In the genomic region with DNA sequence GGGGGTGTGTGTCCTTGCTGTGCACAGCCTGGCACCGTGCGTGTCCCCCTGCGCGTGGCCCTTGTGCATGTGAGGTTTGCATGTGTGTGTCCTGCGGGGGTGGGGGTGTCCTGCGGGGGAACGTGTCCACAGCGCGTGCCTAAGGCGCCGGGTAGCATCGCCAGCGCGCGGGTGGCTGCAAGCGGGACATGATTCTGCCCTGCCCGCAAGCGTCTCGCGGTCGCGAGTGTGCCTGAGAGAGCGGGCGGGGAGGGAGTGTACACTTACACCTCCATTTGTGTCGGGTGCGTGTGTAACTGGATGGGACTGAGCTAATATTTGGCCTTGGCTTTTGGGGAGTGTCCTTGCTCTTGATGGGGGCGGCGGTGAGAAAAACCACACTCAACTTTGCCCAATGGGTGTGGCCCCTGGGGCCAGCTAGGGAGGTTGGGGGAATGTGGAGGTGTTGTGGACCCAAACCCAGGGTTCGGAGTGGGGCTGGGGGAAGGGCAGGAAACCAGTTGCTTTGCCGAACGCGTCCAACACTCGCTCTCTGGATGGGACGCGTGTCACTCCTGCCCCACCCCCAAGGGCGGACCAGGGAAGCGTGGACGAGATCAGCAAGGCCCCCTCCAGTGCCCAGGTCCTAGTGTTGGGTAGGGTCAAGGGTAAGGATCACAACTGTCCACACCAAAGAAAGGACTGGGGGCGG, we compare ENCODE assay signal across 7 mouse cellular contexts. TPM values are rescaled to one million over a fixed set of nuclear protein-coding genes. Genes with fewer than 3 reads are reported as not detected.
DNase-seq lines count a peak whose midpoint lies in the region; ATAC-seq and TF ChIP-seq lines count a peak whose summit lies in the region.

No protein-coding gene starts in this region.

- DNase-seq in R1 (ENCODE audit: low read depth, low spot score), result peak; percentile 69
- DNase-seq in adrenal gland, postnatal 25 days, result peak; percentile 70
- DNase-seq in left cerebral cortex, postnatal 36 days (ENCODE audit: low spot score in 2 of 2), result peak; percentile 33 to 52

- no peaks in the 10 kb centered on the region for H3K36me3 ChIP-seq in heart, embryonic 14.5 days (ENCODE audit: control insufficient read depth, insufficient read depth, low read length)
- no peaks in the 10 kb centered on the region for H3K36me3 ChIP-seq in midbrain, embryonic 12.5 days
- no peaks in the 10 kb centered on the region for H3K36me3 ChIP-seq in stomach, embryonic 16.5 days (ENCODE audit: control insufficient read depth, insufficient read depth, low read length)

- peak overlapping the region; percentile 20; the same call in 1 of the 2 replicates for H3K27ac ChIP-seq in embryonic fibroblast, embryonic 13.5 days (ENCODE audit: insufficient read depth, low read length)
- H3K27ac ChIP-seq in heart, embryonic 14.5 days (replicated peaks in 1 of 2; ENCODE audit: control insufficient read depth in 1 of 2, insufficient read depth in 1 of 2, low read depth in 2 of 2, low read length in 2 of 2), result peak overlapping the region; percentile 0 to 51; a peak in 2 of 4 replicates
- H3K27ac ChIP-seq in midbrain, embryonic 12.5 days (replicated peaks), result peak overlapping the region; percentile 90
- peak overlapping the region; percentile 96 for H3K27ac ChIP-seq in stomach, embryonic 16.5 days (ENCODE audit: low read length)

- H3K9ac ChIP-seq in heart, embryonic 14.5 days (ENCODE audit: low read length), result peak overlapping the region; percentile 86
- H3K9ac ChIP-seq in midbrain, embryonic 12.5 days (replicated peaks), result peak overlapping the region; percentile 95
- peak overlapping the region; percentile 91 for H3K9ac ChIP-seq in stomach, embryonic 16.5 days (ENCODE audit: low read length)

- WGBS in heart, embryonic 14.5 days, result under 1% methylated on average over 39 of the region's 39 CpGs
- WGBS in midbrain, embryonic 12.5 days, result 1% methylated on average over 39 of the region's 39 CpGs
- under 1% methylated on average over 36 of the region's 39 CpGs for WGBS in stomach, embryonic 16.5 days

- peak; percentile 20; the same call in 1 of the 2 replicates for ATAC-seq in heart, embryonic 14.5 days (ENCODE audit: insufficient number of reproducible peaks, insufficient read depth, low FRiP score, low read depth)
- peak; percentile 77 for ATAC-seq in midbrain, embryonic 12.5 days (ENCODE audit: low FRiP score, low read depth)
- peak; percentile 77 for ATAC-seq in stomach, embryonic 16.5 days (ENCODE audit: insufficient read depth, low FRiP score)

- H3K4me1 ChIP-seq in embryonic fibroblast, embryonic 13.5 days (ENCODE audit: control insufficient read depth, insufficient read depth, low read length), result no peaks in the 10 kb centered on the region
- peaks cover 0 to 12% of the 10 kb centered on the region in 2 experiments; a peak in 3 of 4 replicates for H3K4me1 ChIP-seq in heart, embryonic 14.5 days (ENCODE audit: control insufficient read depth in 2 of 2, insufficient read depth in 2 of 2, low read length in 2 of 2)
- H3K4me1 ChIP-seq in midbrain, embryonic 12.5 days, result peaks cover 25% of the 10 kb centered on the region
- H3K4me1 ChIP-seq in stomach, embryonic 16.5 days (ENCODE audit: control insufficient read depth, insufficient read depth, low read length), result peaks cover 20% of the 10 kb centered on the region

- H3K4me3 ChIP-seq in embryonic fibroblast, embryonic 13.5 days (ENCODE audit: insufficient read depth, low read length), result peak overlapping the region; percentile 60
- H3K4me3 ChIP-seq in heart, embryonic 14.5 days (ENCODE audit: control insufficient read depth in 1 of 2, insufficient read depth in 1 of 2, low read depth in 1 of 2, low read length in 2 of 2), result peak overlapping the region; percentile 58 to 88
- H3K4me3 ChIP-seq in midbrain, embryonic 12.5 days, result peak overlapping the region; percentile 83
- H3K4me3 ChIP-seq in stomach, embryonic 16.5 days (replicated peaks; ENCODE audit: low read length), result peak overlapping the region; percentile 82

- H3K27me3 ChIP-seq in heart, embryonic 14.5 days (ENCODE audit: control insufficient read depth, insufficient read depth, low read length), result no peaks in the 10 kb centered on the region
- H3K27me3 ChIP-seq in midbrain, embryonic 12.5 days, result peaks cover 5% of the 10 kb centered on the region; the same call in 1 of the 2 replicates
- H3K27me3 ChIP-seq in stomach, embryonic 16.5 days (ENCODE audit: control insufficient read depth, insufficient read depth, low read length), result no peaks in the 10 kb centered on the region

- TF ChIP-seq POLR2A in embryonic fibroblast, embryonic 13.5 days (IDR thresholded peaks at IDR 0.05; ENCODE audit: low read depth, low read length), result peak; percentile 39

- peak overlapping the region; percentile 98 for H3K4me2 ChIP-seq in heart, embryonic 14.5 days (ENCODE audit: low read length)
- H3K4me2 ChIP-seq in midbrain, embryonic 12.5 days (replicated peaks), result peak overlapping the region; percentile 97
- H3K4me2 ChIP-seq in stomach, embryonic 16.5 days (ENCODE audit: low read depth, low read length), result peak overlapping the region; percentile 88

- H3K9me3 ChIP-seq in heart, embryonic 14.5 days (ENCODE audit: control insufficient read depth, low read length), result peaks cover 5% of the 10 kb centered on the region
- H3K9me3 ChIP-seq in midbrain, embryonic 12.5 days, result no peaks in the 10 kb centered on the region
- H3K9me3 ChIP-seq in stomach, embryonic 16.5 days (replicated peaks; ENCODE audit: control insufficient read depth, low read length), result peaks cover 3% of the 10 kb centered on the region; the same call in 1 of the 2 replicates

- intact Hi-C loops in left cerebral cortex, postnatal 36 days (cut with DNase I), result no loop called here

- TF ChIP-seq CTCF in embryonic fibroblast, embryonic 13.5 days (IDR thresholded peaks at IDR 0.05; ENCODE audit: borderline replicate concordance, insufficient read depth, low read length), result no peak

RNA-seq across cellular contexts. Expression of a gene that starts 0.5 kb away (rescaled TPM):
- 31.7 and 42.0 TPM in 2 replicates for total RNA-seq in adrenal gland, postnatal 25 days (2021)
- polyA plus RNA-seq in embryonic fibroblast, embryonic 13.5 days (2011; ENCODE audit: insufficient read length, low read depth, missing spikeins), result 25.1 and 42.1 TPM in 2 replicates
- polyA plus RNA-seq in heart, embryonic 14.5 days (2014; fragmentation: Nextera tagmentation; extraction: Ambion mirVana), result 12.3 and 15.7 TPM in 2 replicates
- total RNA-seq in left cerebral cortex, postnatal 36 days (2021), result 10 to 100 TPM; 24.9 to 30.8 TPM
- 18.2 and 19.5 TPM in 2 replicates for polyA plus RNA-seq in midbrain, embryonic 12.5 days (2016; fragmentation: Nextera tagmentation; extraction: Ambion mirVana)
- polyA plus RNA-seq in stomach, embryonic 16.5 days (2015; fragmentation: Nextera tagmentation; extraction: Ambion mirVana), result 22.1 and 25.6 TPM in 2 replicates

RNA-seq across cellular contexts. Expression of a gene that starts 39.2 kb away (rescaled TPM):
- 1.2 and 1.3 TPM in 2 replicates for total RNA-seq in adrenal gland, postnatal 25 days (2021)
- polyA plus RNA-seq in embryonic fibroblast, embryonic 13.5 days (2011; ENCODE audit: insufficient read length, low read depth, missing spikeins), result not detected in 2 replicates
- polyA plus RNA-seq in heart, embryonic 14.5 days (2014; fragmentation: Nextera tagmentation; extraction: Ambion mirVana), result 0.36 and 0.63 TPM in 2 replicates
- total RNA-seq in left cerebral cortex, postnatal 36 days (2021), result 1 to 10 TPM; 2.0 to 2.3 TPM
- 62.1 and 74.7 TPM in 2 replicates for polyA plus RNA-seq in midbrain, embryonic 12.5 days (2016; fragmentation: Nextera tagmentation; extraction: Ambion mirVana)
- 0.44 and 0.55 TPM in 2 replicates for polyA plus RNA-seq in stomach, embryonic 16.5 days (2015; fragmentation: Nextera tagmentation; extraction: Ambion mirVana)

Comparison
In these comparisons a context has a peak if more than half of its experiments do, and no peak if none do; other contexts are left out.
1. Peak in every context shown above with its lines: DNase-seq, ATAC-seq, H3K4me3 ChIP-seq and H3K27ac ChIP-seq.
2. H3K27ac ChIP-seq: peak in every context shown above with its lines; median percentile 96 in stomach, embryonic 16.5 days; 90 in midbrain, embryonic 12.5 days; 26 in heart, embryonic 14.5 days; 20 in embryonic fibroblast, embryonic 13.5 days.
3. ATAC-seq: peak in every context shown above with its lines; median percentile 77 in midbrain, embryonic 12.5 days; 77 in stomach, embryonic 16.5 days; 20 in heart, embryonic 14.5 days.
4. RNA of a gene that starts 39.2 kb away (polyA plus RNA-seq): 62.1 to 74.7 TPM in midbrain, embryonic 12.5 days; 0.44 to 0.55 TPM in stomach, embryonic 16.5 days, 0.36 to 0.63 TPM in heart, embryonic 14.5 days and not detected in embryonic fibroblast, embryonic 13.5 days; every median in the first group is over 10 times any median in the second.